Mouse (Mus musculus) brain, adult 10 weeks (tissue): ENCODE data around the gene Ncstn. TPM values are rescaled to one million over a fixed set of nuclear protein-coding genes. Genes with fewer than 3 reads are reported as not detected.

Experiments used
- polyA plus RNA-seq: library from polyadenylated mRNA; stranded (reverse); fragments of 350-450 nt; fragmentation: Illumina TruSeq; extraction: RNeasy Lipid Tissue Mini Kit (QIAGEN cat#74804); gene quantifications from one replicate; pipeline ENCODE4 v1.2.3, GENCODE M21; 2015; ENCODE audit warnings: low read depth, low replicate concordance

Gene Ncstn
- 56.8 TPM for polyA plus RNA-seq

DNA sequence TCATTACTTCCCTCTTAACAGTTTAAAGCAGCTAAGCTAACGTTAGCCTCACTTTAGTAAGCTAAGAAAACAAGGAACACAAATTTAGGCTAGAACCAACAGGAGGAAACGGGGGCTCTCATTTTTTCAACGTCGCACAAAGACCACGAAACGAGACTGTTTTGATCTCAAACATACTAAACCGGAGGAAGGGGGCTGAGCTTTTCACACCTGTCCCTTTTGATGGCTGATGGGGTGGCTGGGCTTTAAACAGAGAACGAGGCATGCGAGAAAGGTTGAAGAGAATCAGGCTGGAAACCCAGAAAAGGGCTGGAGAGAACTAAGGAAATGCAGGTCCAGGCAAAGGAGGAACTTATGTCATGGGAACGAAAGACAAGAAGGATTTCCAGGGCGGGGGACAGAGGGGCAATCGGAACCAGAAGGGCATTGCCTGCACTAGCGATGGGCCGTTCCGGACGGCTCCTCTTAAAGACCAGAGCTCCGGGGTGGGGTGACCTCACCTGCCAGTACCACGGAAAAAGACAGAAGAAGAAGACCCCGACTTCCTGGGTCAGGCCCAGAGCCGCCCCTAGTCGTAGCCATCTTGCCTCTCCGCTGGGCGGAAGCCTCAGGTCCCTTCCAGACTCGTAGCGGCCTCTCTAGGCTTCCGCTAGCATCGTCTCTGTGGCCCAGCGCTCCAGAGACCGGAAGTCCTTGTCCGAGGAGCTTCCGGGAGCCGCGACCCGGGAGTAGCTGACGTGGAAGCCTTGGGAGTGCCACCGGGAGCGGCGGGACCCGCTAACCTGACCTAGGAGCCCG, at the start of gene Ncstn, which contains the start of gene Copa:
Gene Ncstn, minus strand, starts transcription at position 695 of the 798 bp plus-strand sequence.
Gene Copa, plus strand, starts transcription at position 429 of the 798 bp plus-strand sequence.

DNA sequence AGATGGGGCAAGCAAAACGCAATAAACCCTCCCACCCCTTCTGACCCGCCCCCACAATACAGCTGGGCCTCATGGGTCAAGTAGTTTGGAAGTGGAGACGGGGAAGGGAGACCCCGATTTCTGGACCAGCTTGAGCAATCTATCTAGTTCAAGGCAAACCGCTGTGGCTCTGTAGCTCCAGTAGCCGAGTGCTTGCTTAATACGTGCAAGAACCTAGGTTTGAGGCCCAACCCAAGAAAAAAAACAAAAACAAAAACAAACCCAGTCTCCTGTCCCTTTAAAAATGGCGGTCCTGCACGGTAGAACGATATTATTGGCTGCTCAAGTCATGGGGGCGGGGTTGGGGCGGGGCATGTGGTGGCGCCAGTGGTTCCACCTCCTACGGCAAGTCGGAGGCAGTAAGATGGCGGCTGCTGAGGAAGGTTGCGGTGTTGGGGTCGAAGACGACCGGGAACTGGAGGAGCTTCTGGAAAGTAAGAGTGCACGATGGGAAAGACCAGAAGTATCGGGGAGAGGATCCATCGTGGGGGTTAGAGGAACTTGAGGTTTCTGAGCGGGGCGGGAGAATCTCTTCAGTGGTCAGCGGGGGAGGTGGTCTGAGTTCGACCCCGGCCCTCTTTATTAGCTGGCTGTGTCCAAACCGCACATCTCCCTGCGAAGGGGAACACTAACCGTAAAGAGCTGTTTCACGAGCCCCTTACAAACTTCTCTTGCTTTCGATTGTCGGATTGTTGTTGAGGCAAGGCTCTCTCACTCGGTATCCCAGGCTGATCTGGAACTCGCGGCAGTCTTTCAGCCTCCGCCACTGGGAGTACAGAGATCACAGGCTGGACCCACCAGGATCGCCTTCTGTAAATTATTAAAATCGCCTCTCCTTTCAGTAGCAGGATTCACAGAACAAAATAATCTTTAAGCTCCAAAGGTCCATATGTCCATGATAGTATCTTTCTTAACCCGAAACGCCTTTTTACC, 44.1 kb upstream of the Ncstn start, which contains the start of gene Pex19:
Gene Pex19, plus strand, starts transcription at position 380 of the 972 bp plus-strand sequence.

DNA sequence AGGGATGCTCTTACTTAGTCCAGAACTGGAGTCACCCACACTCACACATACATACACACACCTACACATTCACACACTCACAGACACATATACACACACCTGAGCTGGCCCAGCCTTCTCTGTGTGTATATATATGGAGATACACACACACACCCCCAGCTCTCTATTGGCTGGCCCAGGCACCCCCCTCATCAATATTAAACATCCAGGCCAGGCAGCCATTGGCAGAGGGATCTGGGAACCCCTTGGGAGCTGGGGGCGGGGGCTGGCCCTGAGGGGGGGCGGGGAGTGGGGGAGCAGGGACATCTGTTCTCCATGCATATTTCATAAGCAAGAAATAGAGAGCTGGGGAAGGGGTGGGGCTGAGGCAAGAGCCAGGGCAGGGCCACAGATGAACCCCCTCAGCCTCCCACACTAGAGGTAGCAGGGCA, 25.1 kb downstream of the Ncstn start, which contains the start of gene Nhlh1:
Gene Nhlh1, minus strand, starts transcription at position 83 of the 431 bp plus-strand sequence.

DNA sequence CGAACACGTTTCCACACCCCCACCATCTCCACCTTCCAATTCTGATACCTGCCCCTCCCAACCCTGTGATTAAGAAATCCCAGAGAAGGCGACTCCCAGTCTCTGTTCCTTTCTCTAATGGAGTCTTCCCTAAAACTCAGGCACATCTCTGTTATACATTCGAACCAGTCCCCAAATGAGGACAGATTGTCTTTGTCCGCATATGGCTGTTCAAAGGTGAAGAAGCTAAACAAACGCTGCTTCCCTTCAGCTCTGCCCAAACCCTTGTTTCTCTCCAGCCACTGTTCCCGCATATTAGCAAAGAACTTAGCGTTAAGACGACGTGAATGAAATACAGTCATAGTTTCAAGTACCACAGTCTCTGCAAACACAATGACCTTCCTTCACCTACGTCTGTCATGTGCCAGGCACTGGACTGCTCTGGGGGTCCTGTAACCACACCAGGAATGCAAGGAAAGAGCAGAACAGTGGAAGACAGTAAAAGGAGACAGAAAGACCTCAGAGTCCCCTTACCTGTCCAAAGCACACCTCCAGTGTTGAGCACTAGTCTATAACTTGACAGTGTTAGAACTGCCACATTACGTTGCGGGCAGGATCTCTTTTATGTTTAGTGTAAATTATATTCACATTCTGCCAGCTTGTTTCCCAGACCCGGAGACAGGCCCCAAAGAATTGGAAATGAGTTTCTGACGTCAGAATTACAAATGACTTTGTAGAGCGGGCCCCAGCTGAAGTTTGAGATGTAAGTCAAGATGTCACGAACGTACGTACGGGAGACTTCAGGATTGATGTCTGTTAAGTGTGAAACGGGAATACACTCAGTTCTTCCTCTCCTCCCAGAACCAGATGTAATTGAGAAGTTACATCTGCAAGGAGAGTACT, 54.0 kb downstream of the Ncstn start, which contains the start of gene Vangl2:
Gene Vangl2, minus strand, starts transcription at position 51 of the 882 bp plus-strand sequence.

Other genes with a start within 250 kb of the Ncstn start
- gene Cd84, start 243.1 kb downstream of the Ncstn start, polyA plus RNA-seq: 5.3 TPM
- not detected for gene Gm10521, start 187.1 kb downstream of the Ncstn start, polyA plus RNA-seq
- 0.34 TPM for gene Slamf6, start 165.3 kb downstream of the Ncstn start, polyA plus RNA-seq
- gene Vangl2, start 54.4 kb downstream of the Ncstn start, polyA plus RNA-seq: 6.4 TPM
- 0.42 TPM for gene Nhlh1, start 25.2 kb downstream of the Ncstn start, polyA plus RNA-seq
- gene Copa, start 266 bp downstream of the Ncstn start, polyA plus RNA-seq: 128 TPM
- gene Pex19, start 44.0 kb upstream of the Ncstn start, polyA plus RNA-seq: 102 TPM
- gene Dcaf8, start 65.3 kb upstream of the Ncstn start, polyA plus RNA-seq: 114 TPM
- 541 TPM for gene Pea15a, start 124.0 kb upstream of the Ncstn start, polyA plus RNA-seq
- 2.0 TPM for gene Casq1, start 137.1 kb upstream of the Ncstn start, polyA plus RNA-seq
- not detected for gene Atp1a4, start 175.6 kb upstream of the Ncstn start, polyA plus RNA-seq
- gene Igsf8, start 178.8 kb upstream of the Ncstn start, polyA plus RNA-seq: 168 TPM
- 494 TPM for gene Atp1a2, start 215.3 kb upstream of the Ncstn start, polyA plus RNA-seq
- 91.1 TPM for gene Kcnj9, start 246.5 kb upstream of the Ncstn start, polyA plus RNA-seq